Mouse (Mus musculus): ENCODE measurements around the gene Rnf40.
"Not testable (repeated sequence)": the region's sequence is repeated elsewhere in the genome, so short reads cannot be mapped to it uniquely, and the experiment has no call there.

Rnf40 gene

GRCm38 (mm10) chr7:127611561-127611960 lies 23.0 kb downstream of the Rnf40 start:
- H3K36me3 ChIP-seq (ENCODE audit: insufficient read depth, low read length) = peaks cover 32% of the 10 kb centered on the region
- H3K9me3 ChIP-seq (ENCODE audit: low read length) = peaks cover 92% of the 10 kb centered on the region
- H3K4me1 ChIP-seq (replicated peaks; ENCODE audit: low read depth, low read length) = no peaks in the 10 kb centered on the region
- H3K27me3 ChIP-seq (ENCODE audit: insufficient read depth, low read length) = no peaks in the 10 kb centered on the region
- peak overlapping the region; percentile 41 for H3K4me3 ChIP-seq (replicated peaks; ENCODE audit: low read length)
- TF ChIP-seq CTCF (conservative IDR thresholded peaks at IDR 0.05; ENCODE audit: low read length) = no peak
- no peak for TF ChIP-seq POU5F1 (IDR thresholded peaks at IDR 0.05; ENCODE audit: borderline replicate concordance, low read length)
- no peak for TF ChIP-seq NANOG (IDR thresholded peaks at IDR 0.05; ENCODE audit: borderline replicate concordance, low read length)

- TF ChIP-seq CTCF (conservative IDR thresholded peaks at IDR 0.05; ENCODE audit: low read length) (no peak), NANOG (IDR thresholded peaks at IDR 0.05; ENCODE audit: borderline replicate concordance, low read length) (no peak), POU5F1 (IDR thresholded peaks at IDR 0.05; ENCODE audit: borderline replicate concordance, low read length) (no peak)
- H3K36me3 ChIP-seq (ENCODE audit: insufficient read depth, low read length) = peaks cover 32% of the 10 kb centered on the region
- peaks cover 96% of the 10 kb centered on the region for H3K9me3 ChIP-seq (ENCODE audit: low read length)
- H3K4me3 ChIP-seq (replicated peaks; ENCODE audit: low read length) = no peak overlapping the region; the same call in 1 of the 2 replicates
- H3K27me3 ChIP-seq (ENCODE audit: insufficient read depth, low read length) = no peaks in the 10 kb centered on the region
- H3K4me1 ChIP-seq (replicated peaks; ENCODE audit: low read depth, low read length) = no peaks in the 10 kb centered on the region
These were observed 24.9 kb downstream of the Rnf40 start for GRCm38 (mm10) chr7:127613501-127613900.

- Histone ChIP-seq H3K4me3 (replicated peaks; ENCODE audit: low read length) (peak overlapping the region; percentile 84), H3K27me3 (ENCODE audit: insufficient read depth, low read length) (no peaks in the 10 kb centered on the region), H3K9me3 (ENCODE audit: low read length) (peaks cover 91% of the 10 kb centered on the region), H3K4me1 (replicated peaks; ENCODE audit: low read depth, low read length) (no peaks in the 10 kb centered on the region), H3K36me3 (ENCODE audit: insufficient read depth, low read length) (peaks cover 32% of the 10 kb centered on the region)
- TF ChIP-seq POU5F1 (IDR thresholded peaks at IDR 0.05; ENCODE audit: borderline replicate concordance, low read length) (no peak), NANOG (IDR thresholded peaks at IDR 0.05; ENCODE audit: borderline replicate concordance, low read length) (no peak), CTCF (conservative IDR thresholded peaks at IDR 0.05; ENCODE audit: low read length) (no peak)
These were observed 25.5 kb downstream of the Rnf40 start for GRCm38 (mm10) chr7:127614091-127614490.

- Histone ChIP-seq H3K4me3 (replicated peaks; ENCODE audit: low read length) (peak overlapping the region; percentile 84), H3K9me3 (ENCODE audit: low read length) (peaks cover 87% of the 10 kb centered on the region), H3K36me3 (ENCODE audit: insufficient read depth, low read length) (peaks cover 32% of the 10 kb centered on the region), H3K27me3 (ENCODE audit: insufficient read depth, low read length) (no peaks in the 10 kb centered on the region), H3K4me1 (replicated peaks; ENCODE audit: low read depth, low read length) (no peaks in the 10 kb centered on the region)
- TF ChIP-seq CTCF (conservative IDR thresholded peaks at IDR 0.05; ENCODE audit: low read length) = no peak
These were observed 25.9 kb downstream of the Rnf40 start for GRCm38 (mm10) chr7:127614511-127614890.

GRCm38 (mm10) chr7:127614891-127615843 lies 26.6 kb downstream of the Rnf40 start, which contains the start of gene Zfp629:
Gene Zfp629 (minus strand): TSS chr7:127615797.
- TF ChIP-seq CTCF (conservative IDR thresholded peaks at IDR 0.05; ENCODE audit: low read length) (no peak), POU5F1 (IDR thresholded peaks at IDR 0.05; ENCODE audit: borderline replicate concordance, low read length) (no peak; the same call in 1 of the 2 replicates), NANOG (IDR thresholded peaks at IDR 0.05; ENCODE audit: borderline replicate concordance, low read length) (no peak)
- Histone ChIP-seq H3K4me3 (replicated peaks; ENCODE audit: low read length) (peak within 1 kb of the TSS; percentile 84), H3K4me1 (replicated peaks; ENCODE audit: low read depth, low read length) (no peaks in the 10 kb centered on the region), H3K27me3 (ENCODE audit: insufficient read depth, low read length) (no peaks in the 10 kb centered on the region), H3K9me3 (ENCODE audit: low read length) (peaks cover 80% of the 10 kb centered on the region), H3K36me3 (ENCODE audit: insufficient read depth, low read length) (peaks cover 28% of the 10 kb centered on the region)

- Histone ChIP-seq H3K36me3 (ENCODE audit: insufficient read depth, low read length) (peaks cover 16% of the 10 kb centered on the region), H3K4me3 (replicated peaks; ENCODE audit: low read length) (no peak overlapping the region), H3K9me3 (ENCODE audit: low read length) (peaks cover 70% of the 10 kb centered on the region), H3K27me3 (ENCODE audit: insufficient read depth, low read length) (no peaks in the 10 kb centered on the region), H3K4me1 (replicated peaks; ENCODE audit: low read depth, low read length) (no peaks in the 10 kb centered on the region)
- no peak for TF ChIP-seq CTCF (conservative IDR thresholded peaks at IDR 0.05; ENCODE audit: low read length)
- no peak for TF ChIP-seq POU5F1 (IDR thresholded peaks at IDR 0.05; ENCODE audit: borderline replicate concordance, low read length)
- TF ChIP-seq NANOG (IDR thresholded peaks at IDR 0.05; ENCODE audit: borderline replicate concordance, low read length) = no peak
These were observed 27.8 kb downstream of the Rnf40 start for GRCm38 (mm10) chr7:127616336-127616735.

GRCm38 (mm10) chr7:127616881-127617280 lies 28.3 kb downstream of the Rnf40 start:
- peaks cover 12% of the 10 kb centered on the region for H3K36me3 ChIP-seq (ENCODE audit: insufficient read depth, low read length)
- peaks cover 65% of the 10 kb centered on the region for H3K9me3 ChIP-seq (ENCODE audit: low read length)
- H3K27me3 ChIP-seq (ENCODE audit: insufficient read depth, low read length) = no peaks in the 10 kb centered on the region
- H3K4me1 ChIP-seq (replicated peaks; ENCODE audit: low read depth, low read length) = no peaks in the 10 kb centered on the region
- TF ChIP-seq NANOG (IDR thresholded peaks at IDR 0.05; ENCODE audit: borderline replicate concordance, low read length) = no peak
- no peak for TF ChIP-seq CTCF (conservative IDR thresholded peaks at IDR 0.05; ENCODE audit: low read length)
- TF ChIP-seq POU5F1 (IDR thresholded peaks at IDR 0.05; ENCODE audit: borderline replicate concordance, low read length) = no peak
- H3K4me3 ChIP-seq (replicated peaks; ENCODE audit: low read length) = no peak overlapping the region

- Histone ChIP-seq H3K4me1 (replicated peaks; ENCODE audit: low read depth, low read length) (no peaks in the 10 kb centered on the region), H3K4me3 (replicated peaks; ENCODE audit: low read length) (peak overlapping the region; percentile 41; the same call in 1 of the 2 replicates), H3K36me3 (ENCODE audit: insufficient read depth, low read length) (peaks cover 1% of the 10 kb centered on the region), H3K27me3 (ENCODE audit: insufficient read depth, low read length) (no peaks in the 10 kb centered on the region), H3K9me3 (ENCODE audit: low read length) (peaks cover 54% of the 10 kb centered on the region)
- TF ChIP-seq NANOG (IDR thresholded peaks at IDR 0.05; ENCODE audit: borderline replicate concordance, low read length) (no peak), POU5F1 (IDR thresholded peaks at IDR 0.05; ENCODE audit: borderline replicate concordance, low read length) (no peak), CTCF (conservative IDR thresholded peaks at IDR 0.05; ENCODE audit: low read length) (no peak)
These were observed 29.4 kb downstream of the Rnf40 start for GRCm38 (mm10) chr7:127617962-127618361.

GRCm38 (mm10) chr7:127618402-127618801 lies 29.8 kb downstream of the Rnf40 start:
- H3K4me3 ChIP-seq (replicated peaks; ENCODE audit: low read length); H3K36me3 ChIP-seq (ENCODE audit: insufficient read depth, low read length); H3K4me1 ChIP-seq (replicated peaks; ENCODE audit: low read depth, low read length); H3K27me3 ChIP-seq (ENCODE audit: insufficient read depth, low read length): not testable (repeated sequence)
- H3K9me3 ChIP-seq (ENCODE audit: low read length) = peaks cover 50% of the 10 kb centered on the region

Data from E14TG2a.4 (cell line).